Mouse (Mus musculus) monocyte, adult 2 months (primary cell): Measurements from ENCODE around the gene Hnf1b.
A peak's percentile ranks its signal among the peaks of the same experiment; 100 is the strongest.

Source experiments
- DNase-seq, 2 experiments: peaks; one replicate each; pipeline ENCODE4 v3.0.0; 2022; ENCODE audit warnings: low spot score in 2 of 2, low read depth in 1 of 2

Hnf1b gene

GRCm38 (mm10) chr11:83893325-83893724 is 43.5 kb downstream of the Hnf1b start:
- DNase-seq, result no peak

- no peak for DNase-seq
Measured at GRCm38 (mm10) chr11:83896430-83897410, 46.9 kb downstream of the Hnf1b start.

GRCm38 (mm10) chr11:83897569-83897968 is 47.7 kb downstream of the Hnf1b start:
- DNase-seq, result no peak

- no peak for DNase-seq
Measured at GRCm38 (mm10) chr11:83902812-83903211, 52.9 kb downstream of the Hnf1b start.

GRCm38 (mm10) chr11:83905756-83906155 is 55.9 kb downstream of the Hnf1b start:
- no peak for DNase-seq

- no peak for DNase-seq
Measured at GRCm38 (mm10) chr11:83908376-83908775, 58.5 kb downstream of the Hnf1b start.

GRCm38 (mm10) chr11:83913824-83914311 is 64.0 kb downstream of the Hnf1b start:
- DNase-seq, result no peak

GRCm38 (mm10) chr11:83914501-83914900 is 64.6 kb downstream of the Hnf1b start:
- no peak for DNase-seq

- DNase-seq, result no peak
Measured at GRCm38 (mm10) chr11:83922600-83922999, 72.7 kb downstream of the Hnf1b start.

- DNase-seq, result no peak
Measured at GRCm38 (mm10) chr11:83927097-83927496, 77.2 kb downstream of the Hnf1b start.

GRCm38 (mm10) chr11:83932506-83933106 is 82.7 kb downstream of the Hnf1b start:
- DNase-seq, result no peak

GRCm38 (mm10) chr11:83933376-83933775 is 83.5 kb downstream of the Hnf1b start:
- DNase-seq, result no peak

GRCm38 (mm10) chr11:83935986-83936665 is 86.3 kb downstream of the Hnf1b start:
- DNase-seq, result peak in 1 of 2 experiments; percentile 51

- DNase-seq, result no peak
Measured at GRCm38 (mm10) chr11:83938556-83938955, 88.7 kb downstream of the Hnf1b start.

- peak; percentile 53 to 76 for DNase-seq
Measured at GRCm38 (mm10) chr11:83941950-83942840, 92.3 kb downstream of the Hnf1b start, which contains the start of gene Ddx52. Ddx52 (plus strand) TSS chr11:83942062.
